Mouse (Mus musculus) layer of hippocampus, postnatal 25 days (tissue): ENCODE results near the gene Tns2. TPM values are rescaled to one million over a fixed set of nuclear protein-coding genes. Genes with fewer than 3 reads are reported as not detected.

Experiments used
- DNase-seq, 2 experiments: peaks; one replicate each; pipeline ENCODE4 v3.0.0; 2022; ENCODE audit warnings: mixed read lengths in 2 of 2, low spot score in 1 of 2; ENCODE audit errors: extremely low spot score in 1 of 2
- total RNA-seq, 2 experiments: library from RNA; stranded (reverse); gene quantifications; 2 replicates each; pipeline ENCODE4 v1.2.3; 2021

The Tns2 gene
- total RNA-seq, 2 experiments from 2014 or later: 13.3 to 15.0 TPM

GRCm38 (mm10) chr15:102165468-102166100 is 65.4 kb downstream of the Tns2 start:
- no peak for DNase-seq

Other genes starting within 250 kb of the Tns2 start
- 1 to 10 TPM; 3.5 to 4.1 TPM for gene Krt1, start 249.6 kb upstream of the Tns2 start, total RNA-seq
- 10 to 100 TPM in 1 of 2 experiments, 1 to 10 TPM in 1; 9.4 to 11.3 TPM for gene Krt77, start 230.7 kb upstream of the Tns2 start, total RNA-seq
- gene Krt76, start 207.5 kb upstream of the Tns2 start, total RNA-seq: not detected
- gene Krt4, start 175.7 kb upstream of the Tns2 start, total RNA-seq: not detected
- gene Krt79, start 160.1 kb upstream of the Tns2 start, total RNA-seq: under 1 TPM; 0.28 to 0.32 TPM
- gene Krt78, start 146.1 kb upstream of the Tns2 start, total RNA-seq: not detected
- gene Krt8, start 95.9 kb upstream of the Tns2 start, total RNA-seq: under 1 TPM in 1 of 2 experiments, not detected in 1; 0.19 TPM
- under 1 TPM; 0.17 to 0.26 TPM for gene Krt18, start 72.2 kb upstream of the Tns2 start, total RNA-seq
- 100 to 1,000 TPM; 182 to 188 TPM for gene Eif4b, start 26.6 kb upstream of the Tns2 start, total RNA-seq
- 100 to 1,000 TPM; 149 to 154 TPM for gene Spryd3, start 35.8 kb downstream of the Tns2 start, total RNA-seq
- gene Igfbp6, start 43.9 kb downstream of the Tns2 start, total RNA-seq: 10 to 100 TPM in 1 of 2 experiments, 1 to 10 TPM in 1; 8.0 to 11.1 TPM
- gene Soat2, start 50.1 kb downstream of the Tns2 start, total RNA-seq: not detected
- gene Zfp740, start 102.8 kb downstream of the Tns2 start, total RNA-seq: 10 to 100 TPM; 66.6 to 70.2 TPM
- 10 to 100 TPM; 32.5 to 38.4 TPM for gene Csad, start 104.3 kb downstream of the Tns2 start, total RNA-seq
- gene Itgb7, start 131.5 kb downstream of the Tns2 start, total RNA-seq: 1 to 10 TPM; 2.0 to 2.3 TPM
- gene Rarg, start 157.1 kb downstream of the Tns2 start, total RNA-seq: 10 to 100 TPM; 13.1 to 13.6 TPM
- not detected for gene Gm9918, start 170.2 kb downstream of the Tns2 start, total RNA-seq
- 10 to 100 TPM; 39.0 to 39.6 TPM for gene Mfsd5, start 179.0 kb downstream of the Tns2 start, total RNA-seq
- 1 to 10 TPM; 2.9 to 3.5 TPM for gene Espl1, start 195.9 kb downstream of the Tns2 start, total RNA-seq
- 100 to 1,000 TPM; 386 to 396 TPM for gene Pfdn5, start 225.7 kb downstream of the Tns2 start, total RNA-seq
- 10 to 100 TPM; 63.0 to 66.1 TPM for gene Myg1, start 231.3 kb downstream of the Tns2 start, total RNA-seq